Mouse (Mus musculus): ENCODE measurements around the gene Ckap5.

The Ckap5 gene

DNA sequence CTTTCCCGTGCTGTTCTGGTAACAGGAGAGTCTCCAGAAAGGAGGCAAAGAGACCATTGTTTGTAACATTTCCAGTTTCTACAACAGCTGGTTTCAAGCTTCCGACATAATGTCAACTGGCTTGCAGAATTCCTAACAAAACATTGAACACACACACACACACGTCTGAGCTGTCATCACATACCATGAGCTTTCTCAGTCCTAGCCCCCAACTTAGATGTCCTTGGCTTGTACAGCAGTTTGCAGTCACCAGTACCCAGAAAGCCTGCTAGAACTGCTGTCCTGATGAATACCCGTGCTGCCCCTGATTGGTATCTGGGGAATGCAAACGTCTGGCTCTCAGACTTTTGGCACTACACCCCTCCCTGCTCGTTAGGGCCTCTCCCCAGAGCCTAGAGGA lies 129.3 kb downstream of the Ckap5 start:
- no peak for DNase-seq

DNA sequence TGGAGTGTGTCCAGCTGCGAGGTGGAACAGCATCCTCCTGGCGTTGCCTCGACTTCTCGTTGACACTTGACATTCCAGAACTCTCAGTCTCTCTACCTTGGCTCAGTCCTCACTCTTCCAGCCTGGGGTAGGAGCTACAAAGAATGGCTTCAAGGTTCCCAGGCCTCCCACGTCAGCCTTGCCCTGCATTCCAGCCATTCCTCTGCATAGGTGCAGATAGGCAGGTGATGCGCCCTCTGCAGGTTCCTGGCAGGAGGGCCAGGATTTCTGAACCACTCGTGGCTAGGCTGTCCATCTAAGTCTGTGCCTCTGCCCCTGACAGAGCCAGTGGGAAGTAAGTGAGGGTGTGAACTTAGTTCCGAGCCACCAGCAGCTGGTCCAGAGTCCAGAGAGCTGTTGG lies 130.2 kb downstream of the Ckap5 start:
- DNase-seq = peak; percentile 39 to 58

DNA sequence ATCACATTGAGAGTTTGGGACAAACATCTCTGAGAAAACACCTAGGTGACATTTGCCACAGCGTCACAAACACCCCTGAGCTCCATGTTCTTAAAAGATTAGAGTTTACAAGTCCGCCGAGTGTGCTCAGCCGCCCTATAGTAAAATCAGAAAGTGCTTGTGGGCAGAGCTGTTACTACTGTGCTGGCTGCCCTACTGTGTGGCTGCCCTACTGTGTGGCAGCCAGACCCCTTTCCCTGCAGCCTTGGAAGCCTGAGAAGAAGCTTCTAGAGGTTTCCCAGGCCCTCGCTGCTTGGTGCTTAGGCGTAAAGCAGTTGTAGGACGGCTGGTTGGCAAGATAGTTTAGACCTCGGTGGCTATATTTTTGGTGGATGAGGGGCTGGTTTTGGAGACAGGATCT lies 133.1 kb downstream of the Ckap5 start:
- no peak for DNase-seq

DNA sequence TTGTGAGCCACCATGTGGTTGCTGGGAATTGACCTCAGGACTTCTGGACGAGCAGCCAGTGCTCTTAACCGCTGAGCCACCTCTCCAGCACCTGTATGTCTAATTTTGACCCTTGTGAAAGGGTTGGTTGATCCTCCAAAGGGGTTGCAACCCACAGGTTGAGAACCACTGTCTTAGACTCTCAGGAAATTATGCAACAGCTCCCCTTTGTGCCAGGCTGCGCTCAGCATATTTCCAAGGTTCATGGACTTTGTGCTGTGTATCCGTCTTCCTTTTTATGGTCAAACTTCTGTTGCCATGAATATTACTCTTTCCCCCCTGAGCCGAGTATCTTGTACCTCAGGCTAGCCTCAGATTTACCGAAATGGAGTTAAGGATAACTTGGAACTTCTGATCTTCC lies 134.4 kb downstream of the Ckap5 start:
- no peak for DNase-seq

DNA sequence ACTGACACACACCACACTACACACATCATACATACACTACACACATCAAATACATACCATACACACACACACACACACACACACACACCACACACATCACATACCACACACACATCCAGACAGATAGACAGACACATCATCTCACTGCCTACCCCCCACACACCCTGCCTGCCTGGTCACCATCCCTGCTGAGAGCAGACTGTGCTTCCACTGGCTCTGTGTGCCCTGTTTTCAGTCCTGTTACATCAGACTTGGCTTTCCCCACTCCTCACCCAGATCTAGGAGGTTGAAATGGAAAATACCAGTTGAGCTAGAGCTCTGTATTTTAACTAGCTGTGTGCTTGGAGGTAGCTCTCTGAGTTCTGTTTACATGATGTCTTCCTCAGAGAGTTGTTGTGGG lies 138.2 kb downstream of the Ckap5 start:
- no peak for DNase-seq

DNA sequence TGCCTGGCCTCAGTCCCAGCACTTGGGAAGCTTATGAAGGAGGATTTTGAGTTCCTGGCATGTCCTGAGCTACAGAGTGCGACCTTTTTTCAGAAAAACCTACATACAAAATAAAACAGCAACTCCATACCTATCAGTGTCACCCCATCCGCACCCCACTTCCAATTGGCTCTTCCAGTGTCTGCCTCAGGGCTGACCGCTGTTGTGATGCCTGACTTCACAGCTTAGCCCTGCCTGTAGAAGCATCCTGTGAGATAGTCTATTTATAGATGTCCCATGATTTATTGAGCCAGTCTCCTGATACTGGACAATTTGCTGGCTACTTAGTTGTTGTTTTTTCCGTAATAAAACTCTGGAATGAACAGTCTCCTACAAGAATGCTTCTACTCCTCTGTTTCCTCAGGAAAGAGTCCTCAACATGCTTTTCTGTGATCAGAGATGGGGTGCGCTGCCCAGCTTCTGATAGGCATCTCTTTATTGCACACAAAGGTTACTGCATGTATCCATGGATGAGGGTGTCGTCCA lies 139.9 kb downstream of the Ckap5 start:
- no peak for DNase-seq

DNA sequence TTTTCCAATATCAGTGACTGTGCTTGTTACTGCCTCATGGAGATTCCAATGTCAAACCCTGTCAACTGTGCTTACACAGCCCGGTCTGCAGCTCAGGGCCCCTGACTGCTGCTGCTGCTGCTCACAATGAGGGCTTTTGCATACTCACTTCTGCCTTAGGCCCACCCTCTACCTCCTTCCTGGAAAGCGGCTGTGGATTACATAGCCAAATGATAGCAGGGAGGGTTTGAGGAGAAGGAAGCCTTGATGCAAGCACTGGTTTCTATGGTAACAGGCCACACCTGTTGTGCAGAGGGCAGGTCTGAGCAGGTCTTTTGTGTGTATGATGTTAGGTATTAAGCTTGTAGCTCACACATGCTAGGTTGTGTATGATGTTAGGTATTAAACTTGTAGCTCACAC lies 141.2 kb downstream of the Ckap5 start:
- no peak for DNase-seq

DNA sequence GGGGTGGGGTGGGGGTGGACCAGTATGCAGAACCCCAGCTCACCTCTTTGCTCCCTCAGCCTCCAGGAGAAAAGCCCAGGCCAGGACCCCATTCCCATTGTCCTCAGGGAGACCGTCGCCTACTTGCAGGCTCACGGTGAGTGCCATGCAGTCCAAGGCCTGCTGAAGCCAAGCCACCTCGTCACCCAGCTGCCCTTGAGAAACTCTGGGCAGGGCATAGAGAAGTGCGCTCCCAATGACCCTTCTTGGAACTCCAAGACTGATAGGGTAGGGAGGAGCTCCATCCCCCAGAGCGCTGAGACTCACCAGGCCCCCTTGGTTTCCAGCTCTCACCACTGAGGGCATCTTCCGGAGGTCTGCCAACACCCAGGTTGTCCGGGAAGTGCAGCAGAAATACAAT lies 142.8 kb downstream of the Ckap5 start:
- no peak for DNase-seq

DNA sequence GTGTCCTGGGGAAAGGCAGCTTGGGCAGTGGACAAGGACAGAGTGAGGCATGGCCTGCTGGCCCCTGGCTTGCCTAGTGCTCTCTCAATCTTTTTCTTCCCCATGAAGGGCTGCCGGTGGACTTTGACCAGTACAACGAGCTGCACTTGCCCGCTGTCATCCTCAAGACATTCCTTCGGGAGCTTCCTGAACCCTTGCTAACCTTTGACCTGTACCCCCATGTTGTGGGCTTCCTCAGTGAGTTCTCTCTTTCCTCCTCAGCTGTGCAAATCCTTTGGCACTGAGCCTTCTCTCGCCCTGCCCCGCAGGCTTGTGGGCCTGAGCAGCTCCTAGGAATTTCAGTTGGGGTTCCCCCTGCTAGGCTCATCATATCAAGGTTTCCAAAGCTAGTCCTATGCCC lies 143.5 kb downstream of the Ckap5 start:
- no peak for DNase-seq

All from kidney, postnatal 4 days (tissue).